Mouse (Mus musculus) heart, postnatal 0 days (tissue): Measurements from ENCODE around the gene Gstm7.

ENCODE experiments used
- CTCF ChIP-seq: IDR thresholded peaks from 2 replicates; pipeline ENCODE4 v1.5.1; 2016; ENCODE audit warnings: antibody characterized with exemption, control low read depth, low read depth
- EP300 ChIP-seq: IDR thresholded peaks from 2 replicates; pipeline ENCODE4 v1.6.1; 2016; ENCODE audit warnings: antibody characterized with exemption, low read depth

- TF ChIP-seq CTCF (peak; percentile 76), EP300 (no peak)
These were observed 21.7 kb upstream of the Gstm7 start for GRCm38 (mm10) chr3:107953328-107953755.
